Mouse (Mus musculus) spleen, adult 10 weeks (tissue): ENCODE data around the gene Krt31. TPM values are rescaled to one million over a fixed set of nuclear protein-coding genes. Genes with fewer than 3 reads are reported as not detected.

ENCODE experiments used
- polyA plus RNA-seq: library from polyadenylated mRNA; stranded (reverse); fragments of 350-450 nt; fragmentation: Illumina TruSeq; extraction: RNeasy Lipid Tissue Mini Kit (QIAGEN cat#74804); gene quantifications from one replicate; pipeline ENCODE4 v1.2.3, GENCODE M21; 2015; ENCODE audit warnings: low replicate concordance; ENCODE audit not compliant: insufficient read depth

Krt31 gene
- not detected for polyA plus RNA-seq

GRCm38 (mm10) chr11:100050451-100050850 is at the start of gene Krt31:
Gene Krt31 (minus strand): TSS chr11:100050551.

GRCm38 (mm10) chr11:100096141-100096540 is 45.8 kb upstream of the Krt31 start, which contains the start of gene Krt35:
Gene Krt35 (minus strand): TSS chr11:100096241.

GRCm38 (mm10) chr11:100087861-100088260 is 37.5 kb upstream of the Krt31 start, which contains the start of gene Krt32:
Gene Krt32 (minus strand): TSS chr11:100088226.

GRCm38 (mm10) chr11:100041454-100041853 is 8.9 kb downstream of the Krt31 start, which contains the start of gene Krt34:
Gene Krt34 (minus strand): TSS chr11:100041554.

GRCm38 (mm10) chr11:100029768-100030167 is 20.6 kb downstream of the Krt31 start, which contains the start of gene Krt33b:
Gene Krt33b (minus strand): TSS chr11:100029868.

GRCm38 (mm10) chr11:100016112-100016511 is 34.2 kb downstream of the Krt31 start, which contains the start of gene Krt33a:
Gene Krt33a (minus strand): TSS chr11:100016212.

Other genes with a start within 250 kb of the Krt31 start
- not detected for gene Gm11554, start 246.1 kb downstream of the Krt31 start, polyA plus RNA-seq
- not detected for gene Krtap4-13, start 240.7 kb downstream of the Krt31 start, polyA plus RNA-seq
- gene Gm11564, start 234.9 kb downstream of the Krt31 start, polyA plus RNA-seq, result not detected
- not detected for gene 2300003K06Rik, start 212.5 kb downstream of the Krt31 start, polyA plus RNA-seq
- not detected for gene Krtap4-16, start 198.9 kb downstream of the Krt31 start, polyA plus RNA-seq
- gene Gm11568, start 192.6 kb downstream of the Krt31 start, polyA plus RNA-seq, result not detected
- not detected for gene Gm11559, start 186.1 kb downstream of the Krt31 start, polyA plus RNA-seq
- not detected for gene Krtap9-1, start 177.2 kb downstream of the Krt31 start, polyA plus RNA-seq
- not detected for gene Gm11567, start 171.4 kb downstream of the Krt31 start, polyA plus RNA-seq
- gene Krtap31-1, start 142.6 kb downstream of the Krt31 start, polyA plus RNA-seq, result not detected
- gene Gm11565, start 135.8 kb downstream of the Krt31 start, polyA plus RNA-seq, result not detected
- not detected for gene Krtap31-2, start 114.3 kb downstream of the Krt31 start, polyA plus RNA-seq
- not detected for gene Krtap9-5, start 102.1 kb downstream of the Krt31 start, polyA plus RNA-seq
- not detected for gene Krtap29-1, start 71.5 kb downstream of the Krt31 start, polyA plus RNA-seq
- gene Krtap16-1, start 64.0 kb downstream of the Krt31 start, polyA plus RNA-seq, result not detected
- not detected for gene Krtap17-1, start 56.6 kb downstream of the Krt31 start, polyA plus RNA-seq
- not detected for gene Krt33a, start 34.3 kb downstream of the Krt31 start, polyA plus RNA-seq
- not detected for gene Krt33b, start 20.7 kb downstream of the Krt31 start, polyA plus RNA-seq
- not detected for gene Krt34, start 9.0 kb downstream of the Krt31 start, polyA plus RNA-seq
- not detected for gene Krt32, start 37.7 kb upstream of the Krt31 start, polyA plus RNA-seq
- not detected for gene Krt35, start 45.7 kb upstream of the Krt31 start, polyA plus RNA-seq
- gene Krt36, start 55.1 kb upstream of the Krt31 start, polyA plus RNA-seq, result not detected
- gene Krt13, start 71.0 kb upstream of the Krt31 start, polyA plus RNA-seq, result not detected
- not detected for gene Krt15, start 85.4 kb upstream of the Krt31 start, polyA plus RNA-seq
- gene Krt19, start 98.1 kb upstream of the Krt31 start, polyA plus RNA-seq, result 0.37 TPM
- gene Krt9, start 142.7 kb upstream of the Krt31 start, polyA plus RNA-seq, result not detected
- gene Krt14, start 157.0 kb upstream of the Krt31 start, polyA plus RNA-seq, result not detected
- gene Krt16, start 198.4 kb upstream of the Krt31 start, polyA plus RNA-seq, result not detected
- not detected for gene Krt17, start 210.5 kb upstream of the Krt31 start, polyA plus RNA-seq
- not detected for gene Krt42, start 219.3 kb upstream of the Krt31 start, polyA plus RNA-seq